In genomic region chr15:96333350-96333749, GRCm38 (mm10) we compare ENCODE assay signal across 14 mouse cellular contexts. TPM values are rescaled to one million over a fixed set of nuclear protein-coding genes. Genes with fewer than 3 reads are reported as not detected.
DNase-seq lines count a peak whose midpoint lies in the region; ATAC-seq and TF ChIP-seq lines count a peak whose summit lies in the region.
"Had no signal": no experiment of that assay in that cellular context is flagged by ENCODE, and none has a peak within 500 bp of the region (broad histone marks: within the 10 kb centered on the region; RNA-seq: fewer than 3 reads in every experiment).

No protein-coding gene starts in this region.

- H3K9me3 ChIP-seq in heart, embryonic 16.5 days (replicated peaks; ENCODE audit: control insufficient read depth, low read length), result no peaks in the 10 kb centered on the region
- no peaks in the 10 kb centered on the region for H3K9me3 ChIP-seq in E14TG2a.4 (ENCODE audit: low read length)
- no peaks in the 10 kb centered on the region for H3K9me3 ChIP-seq in ES-E14 (ENCODE audit: control insufficient read depth, insufficient read depth, low read depth, low read length)
- no peaks in the 10 kb centered on the region for H3K9me3 ChIP-seq in intestine, embryonic 16.5 days (ENCODE audit: control insufficient read depth, low read length)
- H3K9me3 ChIP-seq in liver, embryonic 12.5 days (replicated peaks), result no peaks in the 10 kb centered on the region
- H3K9me3 ChIP-seq: hindbrain, embryonic 15.5 days; stomach, embryonic 15.5 days had no signal

- H3K36me3 ChIP-seq in heart, embryonic 16.5 days (ENCODE audit: control insufficient read depth, insufficient read depth), result no peaks in the 10 kb centered on the region
- H3K36me3 ChIP-seq in E14TG2a.4 (ENCODE audit: insufficient read depth, low read length) (no peaks in the 10 kb centered on the region; the same call in 1 of the 2 replicates), ES-E14 (ENCODE audit: control insufficient read depth, insufficient read depth, low read length, poor library complexity, severe bottlenecking) (no peaks in the 10 kb centered on the region)
- no peaks in the 10 kb centered on the region for H3K36me3 ChIP-seq in intestine, embryonic 16.5 days (ENCODE audit: control insufficient read depth, insufficient read depth, low read length)
- peaks cover 16% of the 10 kb centered on the region for H3K36me3 ChIP-seq in liver, embryonic 12.5 days
- H3K36me3 ChIP-seq: hindbrain, embryonic 15.5 days; stomach, embryonic 15.5 days had no signal

- no peaks in the 10 kb centered on the region for H3K27me3 ChIP-seq in heart, embryonic 16.5 days (ENCODE audit: control insufficient read depth, insufficient read depth, low read length)
- H3K27me3 ChIP-seq in E14TG2a.4 (ENCODE audit: insufficient read depth, low read length), result no peaks in the 10 kb centered on the region
- no peaks in the 10 kb centered on the region for H3K27me3 ChIP-seq in intestine, embryonic 16.5 days (replicated peaks; ENCODE audit: control insufficient read depth, insufficient read depth, low read length)
- no peaks in the 10 kb centered on the region for H3K27me3 ChIP-seq in liver, embryonic 12.5 days (replicated peaks)
- H3K27me3 ChIP-seq: hindbrain, embryonic 15.5 days; stomach, embryonic 15.5 days had no signal

- ATAC-seq in heart, embryonic 16.5 days (replicated peaks; ENCODE audit: extremely low read depth, insufficient read depth, low FRiP score), result peak; percentile 60; the same call in 1 of the 2 replicates
- peak; percentile 73 for ATAC-seq in intestine, embryonic 16.5 days
- ATAC-seq in liver, embryonic 12.5 days, result no peak

- in situ Hi-C loops in ES-E14 (cut with MboI; ENCODE audit: low sequenced_read_pairs in 2 of 2, unreplicated experiment in 2 of 2), result no loop called here

- H3K9ac ChIP-seq in heart, embryonic 16.5 days (ENCODE audit: low read length), result no peak overlapping the region
- no peak overlapping the region for H3K9ac ChIP-seq in ES-E14 (ENCODE audit: insufficient read depth, low read depth, low read length, poor library complexity, severe bottlenecking)
- H3K9ac ChIP-seq in intestine, embryonic 16.5 days (ENCODE audit: low read depth, low read length), result no peak overlapping the region
- no peak overlapping the region for H3K9ac ChIP-seq in liver, embryonic 12.5 days
- H3K9ac ChIP-seq: hindbrain, embryonic 15.5 days; stomach, embryonic 15.5 days had no signal

- 52% methylated on average over 5 of the region's 5 CpGs for WGBS in heart, embryonic 16.5 days
- 69% methylated on average over 5 of the region's 5 CpGs for WGBS in intestine, embryonic 16.5 days
- WGBS in liver, embryonic 12.5 days (ENCODE audit: insufficient replicate concordance), result 87% methylated on average over 5 of the region's 5 CpGs

- H3K27ac ChIP-seq in heart, embryonic 16.5 days (ENCODE audit: low read length), result no peak overlapping the region
- no peak overlapping the region; the same call in 1 of the 2 replicates for H3K27ac ChIP-seq in ES-E14 (ENCODE audit: insufficient read depth, low read depth, low read length, poor library complexity, severe bottlenecking)
- H3K27ac ChIP-seq in intestine, embryonic 16.5 days (ENCODE audit: low read length), result no peak overlapping the region; the same call in 1 of the 2 replicates
- no peak overlapping the region for H3K27ac ChIP-seq in liver, embryonic 12.5 days
- H3K27ac ChIP-seq: hindbrain, embryonic 15.5 days; stomach, embryonic 15.5 days had no signal

- H3K4me2 ChIP-seq in heart, embryonic 16.5 days (ENCODE audit: low read depth, low read length), result no peak overlapping the region
- no peak overlapping the region for H3K4me2 ChIP-seq in intestine, embryonic 16.5 days (ENCODE audit: low read depth, low read length)
- H3K4me2 ChIP-seq in liver, embryonic 12.5 days, result no peak overlapping the region
- H3K4me2 ChIP-seq: hindbrain, embryonic 15.5 days; liver, embryonic 11.5 days; stomach, embryonic 15.5 days had no signal

- DNase-seq in heart, adult 9 months (ENCODE audit: low spot score in 2 of 2), result no peak
- peak; percentile 46 for DNase-seq in ES-E14 (ENCODE audit: low read depth, low spot score)
- no peak for DNase-seq in left cerebral cortex, postnatal 25 days (ENCODE audit: low spot score in 2 of 2)
- DNase-seq: adrenal gland, postnatal 14 days; kidney, adult 9 months; lung, postnatal 10 days; thymus, postnatal 25 days had no signal

- intact Hi-C loops in left cerebral cortex, postnatal 25 days (cut with DNase I), result no loop called here

- peaks cover 22% of the 10 kb centered on the region for H3K4me1 ChIP-seq in heart, embryonic 16.5 days (ENCODE audit: control insufficient read depth, insufficient read depth, low read length)
- peaks cover 49% of the 10 kb centered on the region for H3K4me1 ChIP-seq in E14TG2a.4 (replicated peaks; ENCODE audit: low read depth, low read length)
- peaks cover 6 to 11% of the 10 kb centered on the region in 2 experiments; a peak in 3 of 4 replicates for H3K4me1 ChIP-seq in ES-E14 (ENCODE audit: control insufficient read depth in 2 of 2, insufficient read depth in 2 of 2, low read length in 2 of 2, poor library complexity in 1 of 2)
- peaks cover 5% of the 10 kb centered on the region; the same call in 1 of the 2 replicates for H3K4me1 ChIP-seq in intestine, embryonic 16.5 days (ENCODE audit: control insufficient read depth, insufficient read depth, low read length)
- H3K4me1 ChIP-seq in liver, embryonic 12.5 days, result peaks cover 35% of the 10 kb centered on the region
- H3K4me1 ChIP-seq: stomach, embryonic 15.5 days had no signal

- TF ChIP-seq CTCF in E14TG2a.4 (conservative IDR thresholded peaks at IDR 0.05; ENCODE audit: low read length), result no peak

- no peak overlapping the region for H3K4me3 ChIP-seq in heart, embryonic 16.5 days (ENCODE audit: low read length)
- H3K4me3 ChIP-seq in E14TG2a.4 (replicated peaks; ENCODE audit: low read length) (0 out of 2 replicates have a peak overlapping the region, but pooled peaks have one; percentile 15), ES-E14 (ENCODE audit: insufficient read depth in 1 of 2, low read depth in 1 of 2, low read length in 2 of 2, poor library complexity in 1 of 2, severe bottlenecking in 1 of 2) (no peak overlapping the region)
- no peak overlapping the region for H3K4me3 ChIP-seq in intestine, embryonic 16.5 days (ENCODE audit: low read length)
- no peak overlapping the region for H3K4me3 ChIP-seq in liver, embryonic 12.5 days
- H3K4me3 ChIP-seq: hindbrain, embryonic 15.5 days; stomach, embryonic 15.5 days had no signal

TF ChIP-seq in ES-E14, 5 proteins besides CTCF, POLR2A, EP300 and RAD21:
- TF ChIP-seq MAFK (IDR thresholded peaks at IDR 0.05; ENCODE audit: insufficient read depth, low read depth, low read length) (no peak), ZNF384 (IDR thresholded peaks at IDR 0.05; ENCODE audit: low read depth, low read length) (no peak; the same call in 1 of the 2 replicates), ZC3H11A (IDR thresholded peaks at IDR 0.05; ENCODE audit: borderline replicate concordance, low read depth, low read length) (no peak), HCFC1 (IDR thresholded peaks at IDR 0.05; ENCODE audit: borderline replicate concordance, insufficient read depth, low read length) (no peak), CHD2 (IDR thresholded peaks at IDR 0.05; ENCODE audit: low read depth, low read length) (no peak)

RNA-seq across cellular contexts. Expression of gene Arid2, which starts 46.0 kb away (rescaled TPM):
- polyA plus RNA-seq in heart, embryonic 16.5 days (2015; fragmentation: Nextera tagmentation; extraction: Ambion mirVana), result 13.5 and 14.0 TPM in 2 replicates
- total RNA-seq in ES-E14 (2012; rRNA removed), result 33.0 and 33.2 TPM in 2 replicates
- polyA plus RNA-seq in intestine, embryonic 16.5 days (2015; fragmentation: Nextera tagmentation; extraction: Ambion mirVana), result 12.4 and 12.6 TPM in 2 replicates
- 10 to 100 TPM; 35.3 to 36.0 TPM for total RNA-seq in left cerebral cortex, postnatal 25 days (2021)
- 14.1 and 14.5 TPM in 2 replicates for polyA plus RNA-seq in liver, embryonic 12.5 days (2016; fragmentation: Nextera tagmentation; extraction: Ambion mirVana)
